Mouse (Mus musculus): ENCODE measurements around the gene Llgl2.
A peak's percentile ranks its signal among the peaks of the same experiment; 100 is the strongest.
"Not testable (repeated sequence)": the region's sequence is repeated elsewhere in the genome, so short reads cannot be mapped to it uniquely, and the experiment has no call there.

Gene Llgl2

DNA sequence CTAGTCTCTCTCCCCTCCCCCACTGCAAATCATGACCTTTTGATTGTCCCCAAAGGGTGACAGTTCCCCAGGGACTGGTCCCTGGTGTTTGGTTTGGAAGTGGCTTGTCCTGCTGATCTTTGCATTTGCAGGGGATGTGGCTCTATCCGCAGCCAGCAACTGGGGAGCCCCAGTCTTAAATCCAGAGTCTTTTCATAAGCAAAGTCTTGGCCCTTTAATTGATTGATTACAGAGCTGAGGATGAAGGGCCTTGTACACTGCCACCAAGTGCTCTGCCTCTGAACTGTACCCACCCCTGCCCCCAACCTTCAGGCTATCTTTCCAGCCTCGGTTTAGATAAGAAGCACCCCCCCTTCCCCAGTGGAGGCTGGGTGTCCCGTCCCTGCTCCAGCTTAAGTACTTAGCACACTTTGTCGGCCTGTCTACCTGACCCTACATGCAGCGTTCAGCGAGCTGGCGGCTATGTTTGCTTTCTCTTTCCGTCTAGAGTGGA is 9.2 kb downstream of the Llgl2 start:
- DNase-seq (ENCODE audit: low spot score): no peak

DNA sequence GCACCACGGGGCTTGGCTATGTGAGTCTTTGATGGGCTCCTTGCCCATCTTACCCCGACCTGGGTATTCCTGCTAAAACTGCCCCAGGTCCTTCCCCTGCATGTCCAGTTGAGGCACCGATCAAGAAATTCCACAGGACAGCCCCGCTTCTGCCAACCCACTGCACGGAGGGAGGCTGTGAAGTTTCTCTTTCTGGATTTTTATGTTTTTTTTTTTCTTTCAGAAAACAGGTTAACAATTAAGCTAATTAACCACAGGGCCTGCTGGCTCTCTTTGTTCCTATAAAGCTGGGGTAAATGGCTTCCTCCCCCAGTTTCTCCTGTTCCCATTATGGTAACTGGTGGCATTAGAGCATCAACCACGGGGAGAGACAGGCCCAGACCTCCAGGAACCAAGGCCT is 10.2 kb downstream of the Llgl2 start:
- no peak for DNase-seq (ENCODE audit: low spot score)

DNA sequence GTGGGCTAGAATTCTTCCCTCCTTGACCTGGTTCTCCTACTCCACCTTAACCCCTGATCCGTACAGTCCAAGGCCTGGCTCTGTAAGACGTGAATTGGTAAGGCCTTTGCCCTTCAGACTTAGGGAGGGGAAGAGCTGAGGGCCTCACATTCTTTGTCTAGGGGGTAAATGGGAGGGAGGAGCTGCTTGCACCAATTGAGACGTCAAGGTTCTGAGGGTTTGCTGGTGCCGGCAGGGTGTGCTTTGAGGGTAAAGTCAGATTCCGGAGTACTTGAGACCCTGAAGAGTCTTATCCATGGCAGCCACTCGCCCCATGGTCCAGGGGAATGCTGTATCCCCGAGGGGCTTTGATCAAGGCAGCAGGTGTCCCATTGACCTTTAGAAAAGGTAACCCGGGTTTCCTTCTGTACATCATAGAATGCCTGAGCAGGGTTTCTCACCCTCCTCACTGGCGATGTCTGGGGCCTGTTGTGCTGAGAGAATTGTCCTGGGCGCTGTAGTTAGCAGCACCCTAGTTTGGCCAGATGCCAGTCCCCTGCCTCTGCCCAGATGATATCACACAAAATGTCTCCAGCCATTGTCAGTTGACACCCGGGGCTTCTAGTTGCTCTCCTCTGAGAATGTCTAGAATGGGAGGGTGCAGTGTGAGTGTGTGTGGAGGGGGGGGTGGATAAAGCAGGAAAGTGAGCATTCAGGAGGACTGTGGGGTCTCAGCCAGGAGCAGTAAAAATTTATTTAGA is 13.0 kb downstream of the Llgl2 start:
- no peak for DNase-seq (ENCODE audit: low spot score)

DNA sequence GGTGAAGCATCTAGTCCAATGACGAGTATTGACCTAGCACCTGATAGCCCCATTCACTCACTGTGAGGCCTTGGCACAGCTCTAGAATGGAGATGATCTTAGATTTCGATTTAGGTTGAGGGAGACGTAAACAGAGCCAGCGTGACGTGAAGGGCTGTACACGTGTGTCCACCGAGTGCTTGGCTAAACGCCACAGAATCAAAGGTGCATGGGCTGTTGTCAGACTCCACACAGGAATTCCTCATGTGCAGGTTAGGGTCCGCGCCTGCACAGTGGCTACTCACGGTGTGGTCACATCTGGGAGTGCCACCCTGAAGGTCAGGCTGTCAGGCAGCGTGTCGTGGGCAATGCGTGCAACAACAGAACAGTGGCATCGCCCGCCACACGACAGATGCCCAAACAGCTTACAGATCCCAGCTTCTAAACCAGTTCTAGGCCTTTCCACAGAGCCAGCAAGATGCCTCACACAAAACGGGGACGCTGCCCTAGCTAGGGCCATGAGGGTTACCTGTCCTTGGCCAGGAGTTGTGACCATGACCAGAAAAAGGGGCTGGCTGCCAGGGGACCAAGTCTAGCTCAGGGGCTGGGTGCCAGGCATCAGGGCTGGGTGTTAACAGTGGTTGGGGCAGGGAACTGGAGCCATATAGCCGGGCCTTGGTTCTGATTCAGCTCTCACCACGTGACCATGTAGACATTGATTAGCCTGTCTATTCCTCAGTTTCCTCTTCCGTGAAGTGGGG is 13.9 kb downstream of the Llgl2 start:
- no peak for DNase-seq (ENCODE audit: low spot score)

DNA sequence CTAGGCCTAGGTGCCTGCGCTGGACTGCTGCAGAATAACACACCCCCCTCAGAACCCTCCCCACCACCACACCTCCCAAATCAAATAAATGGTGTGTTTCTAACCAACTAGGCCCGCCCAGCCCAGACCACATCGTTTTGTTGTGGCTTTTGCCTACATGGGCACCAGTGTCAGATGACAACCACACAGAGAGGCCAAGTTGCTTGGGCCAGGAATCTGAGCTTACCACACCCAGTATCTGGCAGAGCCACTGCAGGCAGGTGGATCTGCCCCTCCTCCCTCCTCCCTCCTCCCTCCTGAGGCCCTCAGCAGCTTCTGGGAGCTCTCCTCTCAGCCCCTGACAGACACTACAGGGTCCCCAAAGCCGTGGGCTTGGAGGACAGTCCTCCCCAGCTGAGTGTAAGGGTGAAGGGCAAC is 15.1 kb downstream of the Llgl2 start:
- DNase-seq (ENCODE audit: low spot score): no peak

DNA sequence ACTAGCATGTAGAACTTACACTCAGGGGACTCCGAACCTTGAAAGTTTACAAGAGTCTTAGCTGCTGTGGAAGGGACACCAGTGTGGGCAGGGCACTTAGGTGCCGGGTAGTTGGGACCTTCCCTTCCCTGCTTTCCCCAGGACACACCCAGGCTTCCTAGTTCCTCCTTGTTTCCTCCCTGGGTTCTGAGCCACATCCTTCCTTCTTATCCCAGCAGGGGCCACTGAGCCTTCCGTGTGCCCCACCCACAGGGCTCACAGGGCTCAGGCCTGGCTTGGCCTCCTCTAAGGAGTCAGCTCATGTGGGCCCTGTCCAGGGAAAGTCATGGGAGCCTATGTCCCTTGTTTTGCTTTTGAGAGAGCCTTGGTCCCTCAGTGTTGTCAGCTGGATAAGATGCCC is 15.9 kb downstream of the Llgl2 start:
- no peak for DNase-seq (ENCODE audit: low spot score)

DNA sequence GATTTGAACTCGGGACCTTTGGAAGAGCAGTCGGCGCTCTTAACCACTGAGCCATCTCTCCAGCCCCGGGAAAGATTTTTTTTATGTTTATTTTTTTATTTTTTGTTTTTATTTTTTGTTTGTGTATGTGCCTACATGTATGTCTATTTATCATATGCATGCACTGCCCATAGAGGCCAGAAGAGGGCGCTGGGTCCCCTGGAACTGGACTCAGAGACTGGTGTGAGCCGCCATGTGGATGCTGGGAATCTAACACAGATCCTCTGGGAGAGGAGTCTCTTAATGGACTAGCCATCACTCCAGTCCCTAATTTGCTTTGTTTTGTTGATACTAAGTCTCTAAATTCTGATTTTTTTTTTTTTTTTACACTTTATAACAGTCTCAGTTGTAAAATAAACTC is 17.2 kb downstream of the Llgl2 start:
- DNase-seq (ENCODE audit: low spot score): no peak

DNA sequence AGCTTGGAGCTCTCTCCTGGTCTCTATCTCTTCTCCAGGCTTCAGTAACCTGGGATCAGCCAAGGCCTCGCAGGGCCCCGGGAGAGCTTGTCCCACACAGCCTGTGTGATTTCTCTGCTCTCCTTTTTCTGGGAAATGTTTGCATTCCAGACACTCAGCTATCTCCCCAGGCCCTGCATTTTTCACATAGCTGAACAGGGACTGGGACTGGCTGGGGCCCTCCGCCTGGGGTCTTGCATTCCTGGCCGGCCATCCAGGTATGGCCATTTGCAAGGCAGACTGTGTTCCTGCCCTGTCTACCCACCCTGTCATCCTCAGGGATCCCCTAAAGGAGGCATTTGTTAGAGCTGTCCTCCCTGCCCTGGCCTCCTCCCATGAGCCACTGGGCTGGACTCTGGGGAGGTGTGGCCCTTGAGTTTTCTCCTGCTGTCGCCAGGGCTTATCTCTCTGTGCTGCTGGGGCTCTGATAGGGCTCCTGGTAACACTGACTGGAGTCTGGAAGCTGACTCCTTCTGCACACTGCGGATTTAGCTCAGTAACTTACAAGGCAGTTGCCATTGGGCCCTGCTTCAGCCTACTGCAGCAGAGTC is 18.2 kb downstream of the Llgl2 start:
- no peak for DNase-seq (ENCODE audit: low spot score)

DNA sequence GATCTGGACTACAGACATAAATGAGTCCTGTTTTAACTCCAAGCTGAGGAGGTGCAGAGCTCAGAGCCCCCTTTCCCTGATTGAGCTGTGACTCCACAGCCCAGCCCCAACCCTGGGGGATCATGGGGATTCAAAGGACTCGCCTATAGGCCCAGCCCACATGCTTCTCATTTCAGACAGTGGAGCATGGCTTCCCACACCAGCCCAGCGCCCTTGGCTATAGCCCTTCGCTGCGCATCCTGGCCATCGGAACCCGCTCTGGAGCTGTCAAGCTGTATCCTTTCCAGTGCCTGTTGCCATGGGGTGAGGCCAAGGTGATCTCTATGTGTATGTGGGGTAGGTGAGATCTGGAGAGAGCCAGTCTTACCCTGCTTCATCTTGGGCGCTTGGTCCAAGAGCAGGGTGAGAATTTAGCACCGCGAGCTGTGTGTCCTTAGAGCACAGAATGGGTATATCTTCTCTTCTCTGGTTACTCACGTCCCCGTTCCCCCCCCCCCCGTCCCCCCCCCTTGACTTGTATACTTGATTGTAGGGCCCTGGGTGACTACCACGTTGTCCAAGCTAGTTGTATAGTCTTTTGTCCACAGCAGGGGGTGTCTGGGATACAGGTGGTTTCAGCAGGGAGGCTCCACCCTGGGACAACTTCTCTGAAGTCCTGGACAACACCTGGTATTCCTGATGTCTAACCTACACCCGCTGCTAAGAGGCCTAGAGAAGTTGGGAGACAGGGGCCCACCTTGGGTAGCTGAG is 19.5 kb downstream of the Llgl2 start:
- no peak for DNase-seq (ENCODE audit: low spot score)

DNA sequence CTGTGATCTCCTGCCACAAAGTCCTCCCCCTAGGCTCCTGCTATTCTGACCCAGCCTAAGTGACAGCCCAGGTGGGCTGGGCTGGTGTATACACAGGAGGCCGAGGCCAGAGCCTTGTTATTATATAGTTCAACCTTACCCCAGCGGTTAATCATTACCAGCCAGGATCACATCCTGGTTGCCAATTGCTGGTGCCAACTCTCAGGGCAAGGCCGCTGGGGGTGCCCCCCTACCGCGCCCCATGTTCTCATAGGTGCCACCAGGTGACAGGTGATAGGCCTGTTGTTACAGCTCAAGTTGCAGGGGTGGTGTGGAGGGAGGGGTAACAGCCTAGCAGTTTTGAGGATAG is 20.0 kb downstream of the Llgl2 start:
- no peak for DNase-seq (ENCODE audit: low spot score)

DNA sequence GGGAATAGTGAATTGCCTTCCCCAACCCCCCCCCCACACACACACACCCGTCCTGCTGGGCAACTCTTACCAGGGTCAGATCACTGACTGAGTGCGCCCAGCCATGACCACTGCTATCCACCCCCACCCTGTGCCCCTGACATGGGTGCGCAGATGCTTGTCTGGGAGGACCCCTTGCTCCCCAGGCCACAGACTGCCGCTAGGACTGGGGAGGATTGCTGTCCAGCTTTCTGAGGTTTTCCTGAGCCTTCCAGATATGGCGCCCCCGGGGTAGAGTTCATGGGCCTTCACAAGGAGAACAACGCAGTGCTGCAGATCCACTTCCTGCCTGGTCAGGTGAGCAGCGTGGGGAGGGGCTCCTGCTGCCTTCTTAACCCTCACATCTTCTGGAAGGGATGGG is 20.4 kb downstream of the Llgl2 start:
- DNase-seq (ENCODE audit: low spot score): no peak

DNA sequence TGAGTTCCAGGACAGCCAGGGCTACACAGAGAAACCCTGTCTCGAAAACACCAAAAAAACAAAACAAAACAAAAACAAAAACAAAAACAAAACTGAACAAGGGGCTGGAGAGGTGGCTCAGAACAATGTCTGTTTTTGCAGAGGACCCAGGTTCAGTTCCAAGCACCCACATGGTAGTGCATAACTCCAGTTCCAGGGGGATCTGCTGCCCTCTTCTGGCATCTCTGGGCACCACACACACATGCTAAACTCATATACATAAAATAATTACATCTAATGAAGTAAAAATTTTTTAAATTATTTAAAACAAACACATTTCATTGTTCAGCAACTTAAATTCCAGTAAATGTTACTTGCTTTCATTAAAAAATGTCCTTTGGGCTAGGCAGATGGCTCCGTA is 22.0 kb downstream of the Llgl2 start:
- no peak for DNase-seq (ENCODE audit: low spot score)

DNA sequence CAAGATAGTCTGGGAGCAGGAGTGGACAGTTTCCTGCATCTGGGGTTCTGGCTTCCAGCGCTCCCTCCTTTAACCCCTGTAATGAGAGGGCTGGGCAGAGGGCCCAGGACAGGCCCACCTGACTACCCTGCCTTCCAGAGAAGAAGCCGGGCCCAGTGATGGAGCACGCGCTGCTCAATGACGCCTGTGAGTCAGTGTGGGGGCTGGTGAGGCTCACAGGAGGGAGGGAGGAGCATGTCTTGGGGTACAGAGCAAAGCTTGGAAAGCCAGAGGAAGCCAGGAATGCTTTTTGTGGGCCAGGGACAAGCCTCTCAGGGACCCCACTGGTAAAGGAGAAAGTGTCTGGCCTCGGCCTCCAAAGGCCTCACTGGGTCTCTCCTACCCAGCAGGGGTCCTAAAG is 30.8 kb downstream of the Llgl2 start:
- no peak for DNase-seq (ENCODE audit: low spot score)

DNA sequence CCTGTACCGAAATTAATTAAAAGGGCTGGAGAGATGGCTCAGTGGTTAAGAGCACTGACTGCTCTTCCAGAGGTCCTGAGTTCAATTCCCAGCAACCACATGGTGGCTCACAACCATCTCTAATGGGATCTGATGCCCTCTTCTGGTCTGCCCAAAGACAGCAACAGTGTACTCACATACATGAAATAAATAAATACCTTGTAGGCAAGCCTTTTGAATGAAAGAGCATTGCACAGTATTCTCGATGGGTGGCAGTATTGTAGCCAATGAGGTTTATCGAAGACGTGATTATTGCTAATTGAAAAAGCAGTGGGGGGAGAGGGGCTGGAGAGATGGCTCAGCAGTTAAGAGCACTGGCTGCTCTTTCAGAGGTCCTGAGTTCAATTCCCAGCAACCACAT is 33.3 kb downstream of the Llgl2 start:
- not testable (repeated sequence) for DNase-seq (ENCODE audit: low spot score)

DNA sequence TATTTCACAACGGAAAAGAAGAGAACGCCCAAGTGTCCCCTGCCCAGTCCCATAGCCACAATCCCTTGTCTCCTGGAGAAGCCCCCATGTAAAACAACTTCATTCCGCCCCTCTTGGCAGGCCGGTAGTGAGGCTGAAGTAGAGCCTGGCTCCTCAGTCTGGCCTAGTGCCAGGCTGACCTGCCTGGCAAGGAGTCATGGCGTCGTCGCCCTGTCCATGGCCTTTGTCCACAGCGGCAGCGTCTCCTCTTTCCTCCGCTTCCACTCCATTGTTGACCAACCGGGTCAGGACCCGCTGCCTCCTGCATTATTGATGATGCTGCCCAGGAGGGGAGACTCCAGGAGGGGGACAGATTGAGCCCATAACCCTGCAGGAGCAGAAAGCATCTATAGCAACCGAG is 34.1 kb downstream of the Llgl2 start:
- no peak for DNase-seq (ENCODE audit: low spot score)

DNA sequence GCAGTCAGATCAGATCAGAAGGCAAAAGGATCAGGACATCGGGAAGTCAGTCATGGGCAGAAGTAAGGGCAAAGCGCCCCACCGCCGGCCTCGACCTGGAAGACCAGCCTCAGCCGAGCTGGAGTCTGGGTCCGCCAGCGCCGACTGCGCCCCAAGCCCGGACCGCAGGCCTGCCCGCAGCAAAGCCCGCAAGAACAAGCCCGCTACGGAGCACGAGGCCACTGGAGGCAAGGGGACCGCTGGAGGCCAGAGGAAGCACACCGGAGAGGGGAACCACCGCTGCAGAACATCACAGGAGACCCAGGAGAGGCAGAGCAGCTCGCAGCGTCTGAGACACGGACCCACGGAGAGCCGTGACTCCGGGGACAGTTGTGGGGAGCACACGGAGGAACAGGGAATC is 34.5 kb downstream of the Llgl2 start, which contains the start of gene Myo15b:
TSS of gene Myo15b (plus strand) at position 53 of the 400 bp plus-strand sequence.
- DNase-seq (ENCODE audit: low spot score): no peak

DNA sequence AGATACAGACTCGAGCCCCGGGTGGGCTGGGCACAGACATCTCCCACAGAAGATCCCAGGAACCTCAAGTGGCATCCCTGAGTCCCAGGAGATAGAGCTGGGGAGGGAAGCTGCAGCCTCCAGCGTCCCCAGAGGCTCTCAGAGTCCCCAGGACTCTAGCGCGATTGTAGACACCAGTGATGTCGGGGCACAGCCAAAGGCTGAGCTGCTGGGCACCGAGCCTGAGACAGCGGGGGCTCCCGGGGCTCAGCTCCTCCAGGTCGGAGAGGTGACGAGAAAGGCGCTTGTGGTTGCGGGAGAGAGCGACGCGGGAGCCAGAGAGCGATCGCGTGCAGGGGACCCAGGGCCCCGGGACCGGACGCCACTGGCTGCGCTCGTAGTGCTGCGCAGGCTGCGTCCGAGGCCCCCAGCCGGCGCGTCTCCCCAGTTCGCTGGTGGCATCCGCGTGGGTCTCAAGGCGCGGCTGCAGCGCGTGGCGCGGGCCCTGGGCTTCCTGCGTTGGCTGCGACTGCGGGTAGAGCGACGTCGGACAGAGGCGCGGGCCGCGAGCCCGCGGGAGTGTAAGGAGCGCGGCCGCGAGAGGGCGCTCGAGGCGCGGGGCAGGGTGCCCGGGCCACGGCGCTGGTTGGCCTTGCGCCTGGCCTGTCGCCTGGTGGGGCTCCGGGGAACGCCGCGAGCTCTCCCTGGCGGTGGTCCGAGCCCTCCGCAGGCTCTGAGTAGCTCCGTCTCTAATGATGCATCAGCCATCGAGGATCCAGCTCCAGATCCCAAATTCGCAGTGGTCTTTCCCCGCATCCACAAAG is 35.5 kb downstream of the Llgl2 start:
- peak; percentile 90 for DNase-seq (ENCODE audit: low spot score)

DNA sequence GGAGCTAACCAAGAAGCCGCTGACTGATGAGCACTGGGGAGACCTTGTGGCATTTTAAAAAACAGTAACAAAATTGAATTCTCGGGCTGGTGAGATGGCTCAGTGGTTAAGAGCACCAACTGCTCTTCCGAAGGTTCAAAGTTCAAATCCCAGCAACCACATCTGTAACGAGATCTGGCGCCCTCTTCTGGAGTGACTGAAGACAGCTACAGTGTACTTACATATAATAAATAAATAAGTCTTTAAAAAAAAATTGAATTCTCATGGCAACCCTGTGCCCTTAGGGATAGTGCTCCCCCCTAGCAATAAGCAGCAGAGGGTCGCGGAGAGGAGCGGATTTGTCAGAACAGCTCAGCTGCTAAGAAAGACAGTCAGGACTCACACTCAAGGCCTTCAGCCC is 40.0 kb downstream of the Llgl2 start:
- no peak for DNase-seq (ENCODE audit: low spot score)

DNA sequence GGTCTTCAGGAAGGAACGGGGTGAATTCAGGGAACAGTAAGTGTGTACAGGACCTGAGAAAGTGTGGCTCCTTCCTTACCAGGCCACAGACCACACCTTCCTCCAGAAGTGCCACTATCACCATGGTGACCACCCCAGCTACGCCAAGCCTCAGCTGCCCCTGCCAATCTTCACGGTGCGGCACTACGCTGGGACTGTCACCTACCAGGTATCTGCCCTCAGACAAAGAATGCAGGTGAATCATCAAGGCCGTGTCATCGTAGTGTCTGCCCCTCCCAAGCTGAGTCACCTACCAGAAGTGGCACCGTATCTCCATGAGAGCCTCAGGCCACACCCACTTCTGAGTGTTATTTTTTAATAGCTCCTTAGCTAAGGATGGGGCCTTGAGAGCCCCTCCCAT is 45.5 kb downstream of the Llgl2 start:
- no peak for DNase-seq (ENCODE audit: low spot score)

DNA sequence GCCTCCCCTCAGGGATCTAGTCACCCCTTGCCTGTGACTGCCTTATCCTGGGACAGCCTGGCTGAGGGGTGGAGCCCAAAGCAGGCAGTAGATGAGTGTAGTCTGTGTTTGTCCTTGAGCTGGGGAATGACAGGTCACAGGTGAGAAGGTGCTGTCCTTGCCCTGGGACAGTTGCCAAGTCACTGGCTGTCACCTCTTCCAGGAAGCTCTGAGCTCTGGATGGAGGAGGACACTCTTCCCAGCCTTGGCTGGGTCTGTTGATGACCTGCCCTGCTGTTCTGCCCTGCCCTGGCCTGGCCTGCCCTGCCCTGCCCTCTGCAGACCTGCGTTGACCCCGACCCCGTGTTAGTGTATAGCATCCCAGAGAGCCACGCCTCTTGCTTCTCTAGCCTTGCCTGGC is 48.6 kb downstream of the Llgl2 start:
- no peak for DNase-seq (ENCODE audit: low spot score)

DNA sequence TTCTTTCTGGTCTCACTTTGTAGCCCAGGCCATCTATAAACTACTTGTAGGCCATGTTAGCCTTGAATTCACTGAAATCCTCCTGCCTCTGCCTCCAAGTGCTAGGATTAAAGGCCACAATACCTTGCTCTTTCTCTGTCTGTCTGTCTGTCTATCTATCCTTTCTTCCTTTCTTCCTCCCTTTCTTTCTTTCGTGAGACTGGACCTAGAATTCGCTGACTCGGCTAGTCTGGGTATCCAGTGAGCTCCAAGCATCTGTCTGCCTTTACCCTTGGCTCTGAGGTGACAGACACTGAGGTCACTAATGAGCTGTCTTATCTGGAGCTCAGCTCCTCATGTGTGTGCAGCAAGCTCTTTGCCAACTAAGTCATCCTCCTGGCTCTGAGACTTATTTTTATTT is 52.1 kb downstream of the Llgl2 start:
- DNase-seq (ENCODE audit: low spot score): no peak

DNA sequence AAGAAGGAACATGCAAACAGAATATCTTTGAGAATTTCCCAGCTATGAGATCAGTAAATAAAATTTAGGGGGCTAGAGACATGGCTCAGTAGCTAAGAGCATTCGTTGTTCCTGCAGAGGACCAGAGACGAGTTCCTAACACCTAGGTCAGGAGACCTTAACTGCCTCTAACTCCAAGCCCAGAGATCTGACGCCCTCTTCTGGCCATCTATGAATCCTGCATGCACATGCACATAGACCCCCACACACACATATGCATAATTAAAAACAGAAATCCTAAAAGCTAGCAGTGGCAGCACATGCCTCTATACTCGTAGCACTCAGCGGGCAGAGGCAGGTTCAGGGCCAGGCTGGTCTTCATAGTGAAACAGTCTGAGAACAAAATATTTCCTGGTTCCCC is 52.6 kb downstream of the Llgl2 start:
- DNase-seq (ENCODE audit: low spot score): no peak
